Mouse (Mus musculus): ENCODE measurements around the gene Mbd5.

Gene Mbd5

GRCm38 (mm10) chr2:49349813-49350212 lies 400.5 kb downstream of the Mbd5 start:
- DNase-seq (ENCODE audit: low read depth), result no peak

- no peak for DNase-seq (ENCODE audit: low read depth)
Observed at GRCm38 (mm10) chr2:49350852-49351251, 401.5 kb downstream of the Mbd5 start.

- no peak for DNase-seq (ENCODE audit: low read depth)
Observed at GRCm38 (mm10) chr2:49354066-49354465, 404.8 kb downstream of the Mbd5 start.

GRCm38 (mm10) chr2:49355867-49356266 lies 406.6 kb downstream of the Mbd5 start:
- no peak for DNase-seq (ENCODE audit: low read depth)

DNA sequence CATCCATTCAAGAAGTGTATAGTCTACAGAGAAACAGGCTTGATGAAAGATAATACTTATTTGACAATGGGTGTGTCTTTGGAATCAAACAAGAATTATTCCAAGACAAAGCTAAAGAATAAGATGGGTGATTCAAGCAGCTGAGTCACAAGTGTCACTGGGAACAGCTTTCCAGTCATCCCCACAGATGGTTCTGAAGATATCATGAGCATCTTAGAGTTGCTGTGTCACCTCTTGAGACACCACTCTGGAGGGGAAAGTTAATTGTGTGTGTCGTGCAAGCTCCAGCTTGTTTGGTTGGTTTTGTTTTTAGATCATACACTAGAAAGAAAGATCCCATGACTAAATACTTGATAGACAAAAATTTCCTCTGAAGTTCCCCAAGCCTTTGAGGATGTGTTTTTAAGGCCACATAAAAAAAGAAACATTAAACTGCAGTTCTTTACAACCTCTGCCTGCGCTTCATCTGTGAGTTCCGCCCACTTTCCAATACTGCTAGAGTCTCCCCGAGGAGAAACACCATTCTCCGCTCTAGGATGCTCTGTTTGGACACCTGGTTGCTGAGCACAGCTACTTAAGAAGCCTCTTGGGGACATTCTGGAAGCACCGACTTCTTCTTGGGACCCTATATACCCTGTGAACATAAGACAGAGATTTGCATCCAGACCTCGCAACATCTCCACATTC lies 409.0 kb downstream of the Mbd5 start:
- DNase-seq (ENCODE audit: low read depth), result no peak

- peak; percentile 13 for DNase-seq (ENCODE audit: low read depth)
Observed at GRCm38 (mm10) chr2:49358839-49359520, 409.7 kb downstream of the Mbd5 start.

DNA sequence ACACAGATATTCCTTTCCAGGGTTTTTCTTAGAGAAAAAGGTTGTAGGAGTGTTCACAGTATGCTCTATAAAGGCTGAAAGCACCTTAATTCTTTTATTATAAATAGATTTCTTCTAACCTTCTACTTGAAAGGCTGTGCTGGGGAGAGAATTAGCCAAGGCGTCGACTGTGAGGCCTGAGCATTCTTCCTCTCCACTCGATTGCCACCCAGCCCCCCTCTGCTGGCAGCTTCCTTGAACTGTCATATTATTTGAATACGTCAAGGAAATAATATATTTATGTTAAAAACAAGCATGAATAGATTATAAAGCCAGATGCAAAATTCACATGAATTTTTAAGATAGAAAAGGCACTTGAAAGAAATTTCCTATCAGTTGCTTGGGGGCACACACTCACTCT lies 410.4 kb downstream of the Mbd5 start:
- no peak for DNase-seq (ENCODE audit: low read depth)

DNA sequence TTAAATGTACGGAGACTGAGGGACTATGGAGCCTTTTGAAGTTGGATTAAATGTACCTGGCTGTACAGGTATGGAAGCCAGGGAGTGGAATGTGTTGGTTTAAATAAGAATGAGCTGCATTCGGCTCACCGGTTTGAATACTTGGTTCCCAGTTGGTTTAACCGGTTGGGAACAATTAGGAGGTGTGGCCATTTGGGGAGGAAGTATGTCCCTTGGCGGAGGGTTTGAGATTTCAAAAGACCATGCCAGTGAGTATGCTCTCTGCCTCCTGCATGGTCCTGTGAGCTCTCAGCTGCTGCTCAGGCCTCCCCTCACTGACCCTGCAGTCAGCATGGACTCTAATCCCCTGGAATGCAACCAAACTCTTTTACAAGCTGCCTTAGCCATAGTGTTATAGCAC lies 415.2 kb downstream of the Mbd5 start:
- no peak for DNase-seq (ENCODE audit: low read depth)

GRCm38 (mm10) chr2:49366878-49367545 lies 417.7 kb downstream of the Mbd5 start:
- no peak for DNase-seq (ENCODE audit: low read depth)

DNA sequence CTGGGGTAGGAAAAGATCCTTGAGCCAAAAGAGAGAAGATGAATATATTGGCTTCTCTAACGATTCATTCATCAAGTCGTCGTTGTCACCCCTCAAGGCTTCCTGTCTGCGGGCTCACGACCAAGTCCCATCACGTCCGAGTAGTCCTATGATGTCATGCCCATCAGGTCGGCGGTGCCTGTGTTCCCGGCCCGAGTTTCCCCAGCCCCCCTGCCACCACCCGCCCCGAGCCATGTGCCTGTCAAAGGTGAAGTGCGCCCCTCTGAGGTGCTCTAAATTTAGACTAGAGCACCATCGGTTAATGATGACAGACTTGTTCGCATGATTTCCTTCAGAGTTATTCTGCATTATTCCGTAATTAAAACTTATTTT lies 418.2 kb downstream of the Mbd5 start:
- DNase-seq (ENCODE audit: low read depth), result no peak

DNA sequence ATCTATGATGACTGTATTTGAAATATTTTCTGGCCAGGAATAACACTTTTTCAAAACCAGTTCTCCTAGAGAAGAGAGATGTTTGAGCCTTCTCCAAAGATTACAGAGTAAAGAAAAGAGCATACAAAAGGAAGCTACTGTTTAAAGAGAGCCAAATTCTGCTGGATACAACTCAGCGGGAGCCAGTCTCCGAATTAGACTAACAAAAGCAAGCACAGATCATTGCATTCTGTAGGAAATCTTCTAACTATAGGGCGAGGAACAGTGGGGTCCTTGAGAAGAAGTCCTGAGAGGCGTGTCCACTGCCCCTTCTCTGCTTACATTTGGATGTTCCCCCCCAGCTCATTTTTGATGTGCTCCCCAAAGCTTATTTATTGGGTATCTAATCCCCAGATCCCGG lies 422.3 kb downstream of the Mbd5 start:
- no peak for DNase-seq (ENCODE audit: low read depth)

DNA sequence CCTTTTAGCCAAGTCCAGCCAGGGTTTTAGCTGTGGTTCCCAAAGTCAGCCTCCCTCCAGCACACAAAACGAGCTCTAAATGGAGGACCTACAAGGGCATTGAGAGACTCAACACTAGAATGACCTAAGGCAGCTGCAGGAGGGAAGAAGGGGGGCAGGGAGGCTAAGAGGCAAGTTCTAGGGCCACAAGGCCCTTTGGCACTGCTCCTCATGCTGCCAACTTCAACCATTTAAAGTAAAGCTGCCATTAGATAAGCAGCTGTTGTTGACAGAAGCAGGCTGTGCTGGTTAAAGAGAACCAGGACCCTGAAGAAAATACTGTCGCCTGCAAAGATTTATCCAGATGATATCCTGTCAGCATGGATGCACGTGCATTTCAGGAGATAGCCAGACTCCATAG lies 423.3 kb downstream of the Mbd5 start:
- DNase-seq (ENCODE audit: low read depth), result no peak
